Mouse (Mus musculus): ENCODE data around the gene Zkscan16. TPM values are rescaled to one million over a fixed set of nuclear protein-coding genes. Genes with fewer than 3 reads are reported as not detected.
A peak's percentile ranks its signal among the peaks of the same experiment; 100 is the strongest.

Zkscan16 gene
- polyA plus RNA-seq, 1 experiment from 2014 or later: 0.77 TPM

DNA sequence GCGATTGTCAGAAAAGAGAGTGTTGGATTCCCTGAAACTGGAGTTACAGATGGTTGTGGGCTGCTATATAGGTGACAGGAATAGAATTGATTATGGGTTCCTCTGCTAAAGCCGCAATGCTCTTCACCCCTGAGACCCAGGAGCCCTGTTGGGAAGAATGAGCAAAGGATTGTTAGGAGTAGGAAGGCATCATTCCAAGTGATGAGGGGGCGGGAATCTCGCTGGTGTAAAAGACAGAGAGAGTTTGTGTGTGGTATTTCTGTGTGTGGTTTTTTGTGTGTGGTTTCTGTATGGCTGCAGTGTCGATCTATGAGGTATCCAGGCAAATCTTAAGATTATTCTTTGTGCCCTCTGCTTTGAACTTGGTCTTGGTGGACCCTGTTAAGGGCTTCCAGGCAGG, 1.3 kb downstream of the Zkscan16 start:
- H3K9ac ChIP-seq (replicated peaks): no peak overlapping the region

DNA sequence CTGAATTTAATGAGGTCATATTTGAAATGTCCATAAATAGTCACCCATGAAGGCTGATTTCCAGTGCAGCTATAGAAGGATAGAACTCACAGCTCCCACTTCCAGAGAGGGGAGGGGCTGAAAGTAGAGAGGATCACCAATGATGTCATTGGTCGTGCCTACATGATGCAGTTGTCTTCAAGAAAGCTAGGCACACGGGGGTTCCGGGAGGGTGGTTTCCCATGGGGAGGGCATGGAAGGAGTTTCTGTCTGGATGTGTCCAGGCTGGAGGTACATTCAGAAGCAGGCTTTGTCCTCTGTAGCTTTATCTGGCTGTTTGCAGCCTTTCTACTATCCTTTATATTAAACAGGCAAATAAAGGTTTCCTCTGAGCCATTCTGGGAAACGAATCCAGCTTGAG, 5.0 kb downstream of the Zkscan16 start:
- ATAC-seq: no peak
- Histone ChIP-seq H3K9ac (replicated peaks) (no peak overlapping the region), H3K4me1 (replicated peaks) (peaks cover 9% of the 10 kb centered on the region), H3K9me3 (no peaks in the 10 kb centered on the region), H3K4me3 (replicated peaks) (no peak overlapping the region), H3K27ac (no peak overlapping the region), H3K4me2 (replicated peaks) (no peak overlapping the region), H3K27me3 (no peaks in the 10 kb centered on the region), H3K36me3 (no peaks in the 10 kb centered on the region)
- WGBS: 85% methylated on average over 4 of the region's 4 CpGs

More for the DNA sequence above, 1.3 kb downstream of the Zkscan16 start:
- Histone ChIP-seq H3K36me3 (no peaks in the 10 kb centered on the region), H3K4me1 (replicated peaks) (peaks cover 13% of the 10 kb centered on the region), H3K4me2 (replicated peaks) (peak overlapping the region; percentile 82), H3K9me3 (no peaks in the 10 kb centered on the region), H3K27me3 (no peaks in the 10 kb centered on the region), H3K27ac (no peak overlapping the region), H3K4me3 (replicated peaks) (peak overlapping the region; percentile 71; the same call in 1 of the 2 replicates)
- ATAC-seq: no peak
- WGBS: 72% methylated on average over 5 of the region's 5 CpGs

DNA sequence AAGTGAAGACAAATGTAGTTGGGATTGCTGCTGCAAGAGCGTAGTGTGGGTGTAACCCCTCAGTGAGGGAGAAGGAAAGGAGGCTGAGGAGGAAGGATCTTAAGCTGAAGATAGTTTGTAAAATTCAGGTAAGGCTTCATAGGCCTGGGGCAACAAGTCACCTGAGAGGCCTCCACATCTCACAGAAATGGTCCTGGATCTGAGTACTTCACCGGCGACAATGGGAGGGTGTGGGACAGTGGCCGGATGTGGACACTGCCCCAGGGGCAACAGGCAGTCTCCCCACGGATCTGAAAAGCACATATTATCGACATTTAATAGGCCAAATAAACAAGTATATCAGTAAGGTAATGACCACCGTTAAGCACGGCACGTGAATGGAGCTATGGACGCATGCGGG, 9.2 kb downstream of the Zkscan16 start:
- Histone ChIP-seq H3K4me2 (replicated peaks) (no peak overlapping the region), H3K27ac (no peak overlapping the region), H3K27me3 (no peaks in the 10 kb centered on the region), H3K9ac (replicated peaks) (no peak overlapping the region), H3K36me3 (peaks cover 10% of the 10 kb centered on the region), H3K4me1 (replicated peaks) (no peaks in the 10 kb centered on the region), H3K4me3 (replicated peaks) (no peak overlapping the region), H3K9me3 (no peaks in the 10 kb centered on the region)
- ATAC-seq: no peak
- WGBS: 92% methylated on average over 11 of the region's 11 CpGs

DNA sequence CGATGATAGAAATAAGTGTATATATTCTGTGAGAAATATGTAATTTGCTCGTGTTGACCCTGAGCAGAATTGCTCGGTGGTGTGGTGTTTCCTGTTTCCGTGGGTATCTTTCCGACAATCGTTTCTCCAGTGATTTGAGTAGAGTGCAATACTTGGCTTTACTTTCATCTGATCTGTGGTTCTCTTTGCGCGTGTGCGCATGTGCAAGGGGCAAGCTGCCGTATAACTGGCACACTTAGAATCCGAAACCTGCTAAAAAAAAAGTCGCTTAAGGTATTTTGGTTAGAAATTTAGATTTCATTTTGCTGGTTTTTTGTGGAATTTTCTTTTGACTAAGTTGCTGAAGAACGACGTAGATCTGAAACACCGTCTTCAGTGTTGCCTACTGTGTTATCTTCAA, 18.3 kb downstream of the Zkscan16 start:
- no peak overlapping the region for H3K4me2 ChIP-seq (replicated peaks)
- peaks cover 7% of the 10 kb centered on the region for H3K36me3 ChIP-seq
- ATAC-seq: no peak
- WGBS: 97% methylated on average over 15 of the region's 15 CpGs
- H3K27ac ChIP-seq: no peak overlapping the region
- H3K9me3 ChIP-seq: no peaks in the 10 kb centered on the region
- no peak overlapping the region for H3K9ac ChIP-seq (replicated peaks)
- H3K27me3 ChIP-seq: no peaks in the 10 kb centered on the region
- H3K4me3 ChIP-seq (replicated peaks): no peak overlapping the region
- H3K4me1 ChIP-seq (replicated peaks): no peaks in the 10 kb centered on the region

DNA sequence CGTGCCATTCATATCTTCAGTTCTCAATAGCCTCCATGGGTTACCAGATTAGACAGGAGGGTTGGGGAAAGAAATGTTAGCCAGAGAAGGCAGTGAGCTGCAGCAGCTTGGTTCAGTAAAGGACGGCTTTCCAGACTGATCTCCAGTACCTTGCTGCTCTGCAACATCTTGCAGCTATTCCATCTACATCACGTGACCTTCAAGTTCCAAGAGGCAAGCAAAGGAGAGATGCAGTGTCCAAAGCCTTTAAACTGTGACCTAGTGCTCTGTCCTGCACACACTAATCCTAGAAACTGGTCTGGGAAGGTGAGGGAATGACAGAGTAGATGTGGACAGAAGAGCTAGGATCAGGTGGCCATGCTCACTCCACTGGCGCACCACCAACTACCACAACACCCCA, 19.8 kb downstream of the Zkscan16 start:
- no peaks in the 10 kb centered on the region for H3K36me3 ChIP-seq
- H3K27me3 ChIP-seq: no peaks in the 10 kb centered on the region
- no peaks in the 10 kb centered on the region for H3K4me1 ChIP-seq (replicated peaks)
- no peak overlapping the region for H3K9ac ChIP-seq (replicated peaks)
- H3K4me2 ChIP-seq (replicated peaks): no peak overlapping the region
- H3K9me3 ChIP-seq: no peaks in the 10 kb centered on the region
- no peak overlapping the region for H3K27ac ChIP-seq
- 90% methylated on average over 4 of the region's 4 CpGs for WGBS
- no peak overlapping the region for H3K4me3 ChIP-seq (replicated peaks)
- no peak for ATAC-seq

DNA sequence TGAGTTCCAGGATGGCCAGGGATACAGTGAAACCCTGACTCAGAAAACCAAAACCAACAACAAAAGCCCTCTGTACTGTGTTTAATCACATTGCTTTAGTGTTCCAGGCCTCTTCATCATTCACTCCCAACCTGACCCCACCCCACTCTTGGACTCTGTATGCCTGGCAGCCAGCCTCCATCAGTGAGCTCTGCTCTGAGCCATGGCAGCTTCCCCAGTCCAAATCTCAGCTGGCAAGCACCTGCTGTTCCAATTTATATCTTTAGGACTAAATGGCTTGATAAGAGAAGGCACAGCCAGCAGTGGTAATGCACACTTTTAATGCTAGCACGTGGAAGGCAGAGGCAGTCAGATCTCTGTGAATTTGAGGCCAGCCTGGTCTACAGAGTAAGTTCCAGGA, 21.7 kb downstream of the Zkscan16 start:
- Histone ChIP-seq H3K9me3 (no peaks in the 10 kb centered on the region), H3K27me3 (no peaks in the 10 kb centered on the region), H3K27ac (no peak overlapping the region), H3K4me2 (replicated peaks) (no peak overlapping the region), H3K9ac (replicated peaks) (no peak overlapping the region), H3K4me3 (replicated peaks) (no peak overlapping the region), H3K36me3 (no peaks in the 10 kb centered on the region), H3K4me1 (replicated peaks) (no peaks in the 10 kb centered on the region)
- ATAC-seq: no peak
- 93% methylated on average over 1 of the region's 1 CpGs for WGBS

DNA sequence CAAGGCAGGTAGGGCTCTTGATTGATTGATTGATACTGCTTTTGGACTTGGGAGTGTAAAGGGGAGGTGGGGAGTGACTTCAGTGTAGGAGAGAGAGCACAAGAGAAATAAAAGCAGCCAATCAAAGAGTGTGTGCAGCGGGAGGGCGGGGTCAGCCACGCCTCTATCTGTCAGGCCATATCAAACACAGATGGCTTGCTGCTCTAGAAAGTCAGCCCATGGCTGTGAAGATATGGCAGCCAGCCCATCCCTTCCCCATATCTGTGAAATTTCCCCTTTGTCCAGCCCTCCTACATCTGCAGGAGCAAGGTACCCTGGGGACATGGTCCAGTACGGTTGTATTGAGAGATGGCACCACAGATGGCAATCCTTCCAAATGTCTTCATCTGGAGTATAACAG, 27.2 kb downstream of the Zkscan16 start:
- Histone ChIP-seq H3K4me3 (replicated peaks) (no peak overlapping the region), H3K36me3 (no peaks in the 10 kb centered on the region), H3K9ac (replicated peaks) (no peak overlapping the region), H3K4me2 (replicated peaks) (no peak overlapping the region), H3K9me3 (no peaks in the 10 kb centered on the region), H3K27ac (no peak overlapping the region), H3K27me3 (no peaks in the 10 kb centered on the region), H3K4me1 (replicated peaks) (no peaks in the 10 kb centered on the region)
- 87% methylated on average over 4 of the region's 4 CpGs for WGBS
- no peak for ATAC-seq

DNA sequence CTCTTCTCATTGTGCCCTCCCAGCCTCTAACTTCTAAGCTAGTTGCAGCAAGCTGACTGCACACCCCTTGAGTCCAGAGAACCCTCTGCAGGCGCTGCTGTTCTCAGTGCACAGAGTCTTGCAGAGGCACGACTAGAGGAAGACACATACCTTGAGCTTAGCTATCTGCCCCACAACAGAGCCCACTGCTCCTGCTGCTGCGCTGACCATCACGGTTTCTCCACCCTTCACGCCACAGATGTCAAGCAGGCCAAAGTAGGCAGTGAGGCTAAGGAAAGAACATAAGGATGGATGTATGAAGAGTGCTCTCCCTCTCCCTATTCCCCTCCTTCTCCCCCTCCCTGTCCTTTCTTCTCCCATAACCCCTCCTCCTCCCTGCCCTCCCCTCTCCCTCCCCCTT, 32.3 kb downstream of the Zkscan16 start:
- no peak overlapping the region for H3K4me2 ChIP-seq (replicated peaks)
- H3K27me3 ChIP-seq: no peaks in the 10 kb centered on the region
- H3K27ac ChIP-seq: no peak overlapping the region
- ATAC-seq: no peak
- 84% methylated on average over 5 of the region's 5 CpGs for WGBS
- H3K4me1 ChIP-seq (replicated peaks): no peaks in the 10 kb centered on the region
- H3K9me3 ChIP-seq: no peaks in the 10 kb centered on the region
- H3K4me3 ChIP-seq (replicated peaks): no peak overlapping the region
- no peaks in the 10 kb centered on the region for H3K36me3 ChIP-seq
- H3K9ac ChIP-seq (replicated peaks): no peak overlapping the region

DNA sequence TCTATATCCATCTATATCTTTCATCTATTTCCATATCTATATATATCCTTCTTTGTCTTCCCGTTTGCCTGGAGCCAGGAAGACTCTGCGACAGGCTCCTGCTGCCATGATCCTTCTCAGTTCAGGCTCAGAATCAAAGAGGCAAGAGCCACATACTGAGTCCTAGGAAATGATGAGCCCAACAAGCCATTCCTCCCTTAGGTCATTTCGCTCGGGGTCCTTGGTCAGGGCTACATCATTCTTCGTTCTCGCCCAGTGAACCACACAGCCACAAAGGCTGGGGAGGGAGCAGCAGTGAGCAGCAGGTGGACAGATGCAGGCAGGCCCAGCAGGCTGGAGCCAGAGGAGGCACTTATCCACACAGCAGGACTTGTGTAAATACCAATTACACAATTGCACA, 38.0 kb downstream of the Zkscan16 start:
- ATAC-seq: no peak
- no peak overlapping the region for H3K4me3 ChIP-seq (replicated peaks)
- H3K27me3 ChIP-seq: no peaks in the 10 kb centered on the region
- H3K27ac ChIP-seq: no peak overlapping the region
- H3K4me1 ChIP-seq (replicated peaks): 0 out of 2 replicates have a peak, but pooled peaks cover 5% of the 10 kb centered on the region
- H3K36me3 ChIP-seq: no peaks in the 10 kb centered on the region
- no peak overlapping the region for H3K4me2 ChIP-seq (replicated peaks)
- 84% methylated on average over 6 of the region's 6 CpGs for WGBS
- no peaks in the 10 kb centered on the region for H3K9me3 ChIP-seq
- no peak overlapping the region for H3K9ac ChIP-seq (replicated peaks)

DNA sequence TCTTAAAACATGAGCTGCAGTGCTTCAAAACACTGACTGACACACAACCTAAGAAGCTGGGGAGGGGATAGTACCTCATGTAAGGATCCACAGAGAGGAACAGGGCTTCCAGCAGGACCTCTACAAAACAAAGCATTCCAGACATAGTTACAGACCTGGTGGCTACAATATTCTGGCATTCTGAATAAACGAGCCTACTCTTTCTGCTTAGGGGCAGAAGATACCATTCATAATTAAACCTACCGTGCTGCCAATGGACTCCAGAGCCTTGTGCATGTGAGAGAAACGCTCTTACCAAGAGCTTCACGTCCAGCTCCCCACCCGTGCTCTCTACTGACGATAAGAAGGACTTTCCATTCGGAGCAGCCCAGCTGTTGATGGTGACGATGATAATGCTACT, 39.4 kb downstream of the Zkscan16 start:
- no peaks in the 10 kb centered on the region for H3K36me3 ChIP-seq
- no peak overlapping the region for H3K4me2 ChIP-seq (replicated peaks)
- H3K9me3 ChIP-seq: no peaks in the 10 kb centered on the region
- H3K9ac ChIP-seq (replicated peaks): no peak overlapping the region
- H3K4me1 ChIP-seq (replicated peaks): 0 out of 2 replicates have a peak, but pooled peaks cover 10% of the 10 kb centered on the region
- WGBS: 90% methylated on average over 8 of the region's 8 CpGs
- no peak for ATAC-seq
- H3K4me3 ChIP-seq (replicated peaks): no peak overlapping the region
- no peak overlapping the region for H3K27ac ChIP-seq
- no peaks in the 10 kb centered on the region for H3K27me3 ChIP-seq

DNA sequence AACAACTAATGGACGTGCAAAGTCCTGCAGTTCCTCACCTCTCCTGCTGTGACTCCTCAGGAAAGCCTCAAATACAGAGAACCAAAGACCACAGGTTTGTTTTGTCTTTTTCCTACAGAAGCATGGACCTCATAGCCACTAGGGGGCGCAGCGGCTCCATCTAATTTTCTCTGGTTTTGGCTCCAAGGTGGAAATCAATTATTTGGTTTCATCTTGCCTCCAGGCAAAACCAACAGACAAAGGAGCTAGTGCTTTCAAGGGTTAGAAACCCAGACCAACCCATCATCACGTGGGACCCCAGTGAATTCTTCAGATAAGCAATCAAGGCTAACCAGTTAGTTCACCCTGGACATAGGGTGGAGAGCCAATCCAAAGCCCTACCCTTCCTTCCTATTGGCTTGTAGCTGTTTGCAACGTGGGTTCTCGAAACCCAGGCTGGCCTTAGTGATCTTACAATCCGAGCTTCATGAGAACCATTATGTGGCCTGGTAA, 41.8 kb downstream of the Zkscan16 start:
- 0 out of 2 replicates have a peak, but pooled peaks cover 10% of the 10 kb centered on the region for H3K4me1 ChIP-seq (replicated peaks)
- no peak overlapping the region for H3K4me3 ChIP-seq (replicated peaks)
- H3K27me3 ChIP-seq: 0 out of 2 replicates have a peak, but pooled peaks cover 8% of the 10 kb centered on the region
- H3K9me3 ChIP-seq: no peaks in the 10 kb centered on the region
- H3K4me2 ChIP-seq (replicated peaks): no peak overlapping the region
- no peak overlapping the region for H3K9ac ChIP-seq (replicated peaks)
- no peak overlapping the region for H3K27ac ChIP-seq
- no peaks in the 10 kb centered on the region for H3K36me3 ChIP-seq
- WGBS: 26% methylated on average over 7 of the region's 7 CpGs
- peak; percentile 52 for ATAC-seq

DNA sequence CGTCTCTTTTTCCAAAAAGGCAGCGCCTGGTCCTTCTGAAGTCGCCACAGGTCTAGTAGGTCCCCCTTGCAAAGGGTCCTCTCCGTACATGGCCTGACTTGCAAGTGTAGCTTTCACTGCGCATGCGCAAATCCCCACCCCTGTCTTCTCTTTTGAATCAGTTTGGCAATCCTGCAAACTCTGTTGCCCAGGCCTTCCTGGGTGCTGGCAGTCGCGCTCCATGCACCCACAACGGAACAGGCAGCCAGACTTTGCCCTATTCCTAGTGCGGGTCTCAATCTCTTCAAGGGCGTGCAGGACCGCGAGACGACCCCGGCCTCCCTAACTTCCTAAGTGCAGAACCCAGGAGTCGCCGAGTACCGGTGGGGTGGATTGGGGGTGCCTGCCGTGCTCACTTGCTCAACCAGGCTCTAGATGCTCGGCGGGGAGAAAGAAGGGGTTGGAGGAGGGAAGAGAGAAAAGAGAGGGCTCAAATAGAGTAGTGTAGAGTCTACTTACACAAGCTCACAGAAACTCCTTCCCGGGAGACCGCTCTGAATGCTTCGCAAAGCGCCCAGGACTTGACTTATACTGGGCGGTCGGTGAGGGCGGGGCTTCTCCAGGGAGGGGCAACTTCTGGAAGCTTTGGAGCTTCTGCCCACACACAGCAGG, 43.2 kb downstream of the Zkscan16 start, which contains the start of gene Ptgr1:
Gene Ptgr1, minus strand, starts transcription at position 580 of the 651 bp plus-strand sequence.
- Histone ChIP-seq H3K9me3 (no peaks in the 10 kb centered on the region), H3K36me3 (no peaks in the 10 kb centered on the region)
- WGBS: 1% methylated on average over 28 of the region's 28 CpGs

More for the DNA sequence above, 43.2 kb downstream of the Zkscan16 start, which contains the start of gene Ptgr1:
- H3K4me3 ChIP-seq (replicated peaks): peak within 1 kb of the TSS; percentile 54
- no peak within 1 kb of the TSS for H3K27ac ChIP-seq
- peak within 1 kb of the TSS; percentile 87 for H3K4me2 ChIP-seq (replicated peaks)
- peak; percentile 78 for ATAC-seq
- 0 out of 2 replicates have a peak, but pooled peaks cover 10% of the 10 kb centered on the region for H3K4me1 ChIP-seq (replicated peaks)
- H3K27me3 ChIP-seq: 0 out of 2 replicates have a peak, but pooled peaks cover 8% of the 10 kb centered on the region
- peak within 1 kb of the TSS; percentile 66 for H3K9ac ChIP-seq (replicated peaks)
